Mouse (Mus musculus): Measurements from ENCODE around the gene Pola1. TPM values are rescaled to one million over a fixed set of nuclear protein-coding genes. Genes with fewer than 3 reads are reported as not detected.

Pola1 gene
- total RNA-seq, 1 experiment from 2014 or later, result 15.5 TPM

GRCm38 (mm10) chrX:93297001-93297441 lies 334.9 kb downstream of the Pola1 start:
- ATAC-seq (replicated peaks; ENCODE audit: insufficient number of reproducible peaks, low FRiP score, low TSS enrichment, poor library complexity, severe bottlenecking), result no peak

DNA sequence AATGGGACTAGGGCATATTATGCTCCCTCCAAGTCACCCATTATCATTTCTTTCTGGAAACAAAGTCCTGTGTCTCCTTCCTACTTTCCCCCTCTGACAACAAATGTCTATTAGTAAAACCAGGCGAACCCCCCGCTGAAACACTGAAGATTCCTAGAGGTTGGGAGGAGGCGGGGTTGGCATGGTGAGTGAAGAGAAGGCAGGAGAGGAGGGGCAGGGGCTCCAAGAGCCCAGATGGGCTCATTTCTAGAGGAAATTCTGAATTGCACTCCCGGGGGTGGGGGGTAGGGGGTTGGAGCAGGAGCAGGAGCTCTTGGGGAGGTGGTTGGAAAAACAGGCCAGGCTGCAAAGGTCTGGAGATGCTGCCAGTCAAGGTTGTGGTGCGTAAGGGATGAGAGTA lies 336.1 kb downstream of the Pola1 start:
- ATAC-seq (replicated peaks; ENCODE audit: insufficient number of reproducible peaks, low FRiP score, low TSS enrichment, poor library complexity, severe bottlenecking), result no peak

- no peak for ATAC-seq (replicated peaks; ENCODE audit: insufficient number of reproducible peaks, low FRiP score, low TSS enrichment, poor library complexity, severe bottlenecking)
Observed at GRCm38 (mm10) chrX:93294736-93295490, 337.0 kb downstream of the Pola1 start.

GRCm38 (mm10) chrX:93292031-93292430 lies 339.9 kb downstream of the Pola1 start:
- no peak for ATAC-seq (replicated peaks; ENCODE audit: insufficient number of reproducible peaks, low FRiP score, low TSS enrichment, poor library complexity, severe bottlenecking)

- no peak for ATAC-seq (replicated peaks; ENCODE audit: insufficient number of reproducible peaks, low FRiP score, low TSS enrichment, poor library complexity, severe bottlenecking)
Observed at GRCm38 (mm10) chrX:93289851-93290380, 342.0 kb downstream of the Pola1 start.

DNA sequence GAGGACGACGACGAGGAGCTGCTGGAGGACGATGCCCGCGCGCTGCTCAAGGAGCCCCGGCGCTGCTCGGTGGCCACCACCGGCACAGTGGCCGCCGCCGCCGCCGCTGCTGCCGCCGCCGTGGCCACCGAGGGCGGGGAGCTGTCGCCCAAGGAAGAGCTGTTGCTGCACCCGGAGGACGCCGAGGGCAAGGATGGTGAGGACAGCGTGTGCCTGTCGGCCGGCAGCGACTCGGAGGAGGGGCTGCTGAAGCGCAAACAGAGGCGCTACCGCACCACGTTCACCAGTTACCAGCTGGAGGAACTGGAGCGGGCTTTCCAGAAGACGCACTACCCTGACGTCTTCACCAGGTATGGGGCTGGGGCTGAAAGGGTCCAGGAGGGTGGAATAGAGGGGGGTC lies 342.9 kb downstream of the Pola1 start:
- ATAC-seq (replicated peaks; ENCODE audit: insufficient number of reproducible peaks, low FRiP score, low TSS enrichment, poor library complexity, severe bottlenecking), result no peak

DNA sequence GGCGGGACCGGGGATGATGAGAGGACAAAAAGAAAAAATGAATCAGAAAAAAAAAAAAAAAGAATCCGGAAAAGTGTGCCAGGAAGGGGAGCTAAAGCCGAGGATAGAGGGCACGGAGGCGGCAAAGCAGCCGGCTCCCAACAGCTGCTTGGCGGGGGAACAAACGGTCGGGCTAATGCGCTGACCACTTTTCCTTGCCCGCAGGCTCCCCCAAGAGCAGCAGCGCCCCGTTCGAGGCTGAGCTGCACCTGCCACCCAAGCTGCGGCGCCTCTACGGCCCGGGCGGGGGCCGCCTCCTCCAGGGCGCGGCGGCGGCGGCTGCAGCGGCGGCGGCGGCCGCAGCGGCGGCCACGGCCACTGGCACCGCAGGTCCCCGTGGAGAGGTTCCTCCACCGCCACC lies 343.6 kb downstream of the Pola1 start:
- ATAC-seq (replicated peaks; ENCODE audit: insufficient number of reproducible peaks, low FRiP score, low TSS enrichment, poor library complexity, severe bottlenecking), result no peak

GRCm38 (mm10) chrX:93286291-93286893 lies 345.6 kb downstream of the Pola1 start, which contains the start of gene Arx:
TSS of gene Arx (plus strand) at chrX:93286445.
- ATAC-seq (replicated peaks; ENCODE audit: insufficient number of reproducible peaks, low FRiP score, low TSS enrichment, poor library complexity, severe bottlenecking), result no peak

GRCm38 (mm10) chrX:93285091-93285490 lies 346.9 kb downstream of the Pola1 start:
- no peak for ATAC-seq (replicated peaks; ENCODE audit: insufficient number of reproducible peaks, low FRiP score, low TSS enrichment, poor library complexity, severe bottlenecking)

GRCm38 (mm10) chrX:93281756-93282155 lies 350.2 kb downstream of the Pola1 start:
- ATAC-seq (replicated peaks; ENCODE audit: insufficient number of reproducible peaks, low FRiP score, low TSS enrichment, poor library complexity, severe bottlenecking), result no peak

GRCm38 (mm10) chrX:93281028-93281723 lies 350.8 kb downstream of the Pola1 start:
- no peak for ATAC-seq (replicated peaks; ENCODE audit: insufficient number of reproducible peaks, low FRiP score, low TSS enrichment, poor library complexity, severe bottlenecking)

- no peak for ATAC-seq (replicated peaks; ENCODE audit: insufficient number of reproducible peaks, low FRiP score, low TSS enrichment, poor library complexity, severe bottlenecking)
Observed at GRCm38 (mm10) chrX:93279940-93280339, 352.0 kb downstream of the Pola1 start.

- ATAC-seq (replicated peaks; ENCODE audit: insufficient number of reproducible peaks, low FRiP score, low TSS enrichment, poor library complexity, severe bottlenecking), result no peak
Observed at GRCm38 (mm10) chrX:93275689-93276088, 356.3 kb downstream of the Pola1 start.

Other genes starting within 250 kb of the Pola1 start
- gene Pcyt1b, start 22.7 kb upstream of the Pola1 start, total RNA-seq (2017), result 0.53 to 2.5 TPM in 2 of 3 replicates, not detected in the other
- 21.0 to 28.3 TPM (median 22.1 TPM) in 3 replicates for gene Pdk3, start 200.0 kb upstream of the Pola1 start, total RNA-seq (2017)